Mouse (Mus musculus) liver, embryonic 16.5 days (tissue): ENCODE measurements around the gene Prkra. TPM values are rescaled to one million over a fixed set of nuclear protein-coding genes. Genes with fewer than 3 reads are reported as not detected.

Source experiments
- ATAC-seq: fragments of 200-750 bp; cut with Nextera tagmentation; 2 replicates; pipeline ENCODE4 v1.8.0; 2017; ENCODE audit warnings: low read depth, mild to moderate bottlenecking, moderate number of reproducible peaks, moderate library complexity
- H3K27ac ChIP-seq: fragments of 300-500 bp; sonication (generic); 2 replicates; pipeline ENCODE4 v1.5.1; 2014; ENCODE audit warnings: mild to moderate bottlenecking, low read length
- H3K27me3 ChIP-seq: fragments of 300-500 bp; sonication (generic); 2 replicates; pipeline ENCODE4 v1.6.1; 2014; ENCODE audit warnings: low read depth, low read length, mixed read lengths; ENCODE audit not compliant: control insufficient read depth, insufficient read depth
- H3K36me3 ChIP-seq: fragments of 300-500 bp; sonication (generic); 2 replicates; pipeline ENCODE4 v1.6.1; 2014; ENCODE audit warnings: mild to moderate bottlenecking; ENCODE audit not compliant: control insufficient read depth, insufficient read depth
- H3K4me1 ChIP-seq: fragments of 300-500 bp; sonication (generic); 2 replicates; pipeline ENCODE4 v1.6.1; 2014; ENCODE audit warnings: low read depth, low read length, mixed read lengths; ENCODE audit not compliant: control insufficient read depth
- H3K4me2 ChIP-seq: fragments of 300-500 bp; sonication (generic); 2 replicates; pipeline ENCODE4 v1.6.1; 2014; ENCODE audit warnings: low read depth, low read length, mixed read lengths
- H3K4me3 ChIP-seq: fragments of 300-500 bp; sonication (generic); 2 replicates; pipeline ENCODE4 v1.5.1; 2014; ENCODE audit warnings: low read depth, mild to moderate bottlenecking, low read length
- H3K9ac ChIP-seq: fragments of 300-500 bp; sonication (generic); 2 replicates; pipeline ENCODE4 v1.6.1; 2014; ENCODE audit warnings: low read depth, low read length
- H3K9me3 ChIP-seq: fragments of 300-500 bp; sonication (generic); replicated peaks from 2 replicates; pipeline ENCODE4 v1.6.1; 2016; ENCODE audit warnings: low read length; ENCODE audit not compliant: control insufficient read depth
- WGBS: fragments of 180-500 bp; shearing (Covaris S2); extraction: QIAGEN DNeasy Blood & Tissue Kit; methylation state at CpG from one replicate; pipeline ENCODE4 v1.1.7; 2014; ENCODE audit not compliant: insufficient replicate concordance; 5-methylcytosine and 5-hydroxymethylcytosine counted together
- polyA plus RNA-seq: library from polyadenylated mRNA; unstranded; fragments of >200 nt; fragmentation: Nextera tagmentation; extraction: Ambion mirVana; gene quantifications from 2 replicates; pipeline ENCODE4 v1.2.1, GENCODE M21; 2015

The Prkra gene
- polyA plus RNA-seq, 1 experiment from 2014 or later: 6.9 TPM

GRCm38 (mm10) chr2:76585090-76585489 is 62.7 kb downstream of the Prkra start:
- Histone ChIP-seq H3K4me1 (no peaks in the 10 kb centered on the region), H3K9me3 (no peaks in the 10 kb centered on the region), H3K4me2 (no peak overlapping the region), H3K27me3 (no peaks in the 10 kb centered on the region), H3K4me3 (no peak overlapping the region), H3K27ac (no peak overlapping the region), H3K9ac (no peak overlapping the region), H3K36me3 (no peaks in the 10 kb centered on the region)
- WGBS: 79% methylated on average over 13 of the region's 13 CpGs
- ATAC-seq: no peak

Other genes starting within 250 kb of the Prkra start
- gene Osbpl6, start 241.5 kb downstream of the Prkra start, polyA plus RNA-seq: 0.38 and 0.40 TPM in 2 replicates
- gene Pjvk, start 461 bp upstream of the Prkra start, polyA plus RNA-seq: 0.07 TPM in 1 of 2 replicates, not detected in the other
- 4.0 and 4.4 TPM in 2 replicates for gene Fkbp7, start 25.1 kb upstream of the Prkra start, polyA plus RNA-seq
- 0.54 and 0.81 TPM in 2 replicates for gene Plekha3, start 27.3 kb upstream of the Prkra start, polyA plus RNA-seq